Mouse (Mus musculus) hindbrain, embryonic 14.5 days (tissue): ENCODE results near the gene Adamts3. TPM values are rescaled to one million over a fixed set of nuclear protein-coding genes. Genes with fewer than 3 reads are reported as not detected.
A peak's percentile ranks its signal among the peaks of the same experiment; 100 is the strongest.

ENCODE experiments used
- ATAC-seq: fragments of 200-750 bp; cut with Nextera tagmentation; 2 replicates; pipeline ENCODE4 v1.8.0; 2017; ENCODE audit warnings: moderate number of reproducible peaks, mild to moderate bottlenecking, moderate TSS enrichment, moderate library complexity; ENCODE audit not compliant: low FRiP score
- DNase-seq: peaks from one replicate; pipeline ENCODE4 v3.0.0-alpha.2; 2015; ENCODE audit warnings: low spot score
- H3K27ac ChIP-seq: fragments of 300-500 bp; sonication (generic); 2 replicates; pipeline ENCODE4 v1.5.1; 2014; ENCODE audit warnings: mild to moderate bottlenecking, moderate library complexity
- H3K27me3 ChIP-seq: fragments of 300-500 bp; sonication (generic); 2 replicates; pipeline ENCODE4 v1.6.1; 2014; ENCODE audit warnings: mild to moderate bottlenecking, low read length, mixed read lengths; ENCODE audit not compliant: control insufficient read depth, insufficient read depth
- H3K36me3 ChIP-seq: fragments of 300-500 bp; sonication (generic); replicated peaks from 2 replicates; pipeline ENCODE4 v1.6.1; 2014; ENCODE audit not compliant: control insufficient read depth, insufficient read depth
- H3K4me1 ChIP-seq: fragments of 300-500 bp; sonication (generic); replicated peaks from 2 replicates; pipeline ENCODE4 v1.6.1; 2014; ENCODE audit warnings: antibody characterized with exemption, low read length, mixed read lengths; ENCODE audit not compliant: control insufficient read depth, insufficient read depth
- H3K4me2 ChIP-seq: fragments of 300-500 bp; sonication (generic); replicated peaks from 2 replicates; pipeline ENCODE4 v1.6.1; 2014; ENCODE audit warnings: mild to moderate bottlenecking, moderate library complexity
- H3K4me3 ChIP-seq: fragments of 300-500 bp; sonication (generic); replicated peaks from 2 replicates; pipeline ENCODE4 v1.5.1; 2014; ENCODE audit warnings: mild to moderate bottlenecking, low read length
- H3K9ac ChIP-seq: fragments of 300-500 bp; sonication (generic); 2 replicates; pipeline ENCODE4 v1.6.1; 2014
- H3K9me3 ChIP-seq: fragments of 300-500 bp; sonication (generic); 2 replicates; pipeline ENCODE4 v1.6.1; 2016; ENCODE audit warnings: low read length; ENCODE audit not compliant: control insufficient read depth
- WGBS: fragments of 180-500 bp; shearing (Covaris S2); extraction: QIAGEN DNeasy Blood & Tissue Kit; methylation state at CpG from one replicate; pipeline ENCODE4 v1.1.7; 2014; 5-methylcytosine and 5-hydroxymethylcytosine counted together
- polyA plus RNA-seq: library from polyadenylated mRNA; unstranded; fragments of >200 nt; fragmentation: Nextera tagmentation; extraction: Ambion mirVana; gene quantifications from 2 replicates; pipeline ENCODE4 v1.2.1, GENCODE M21; 2014

Gene Adamts3
- polyA plus RNA-seq, 1 experiment from 2014 or later, result 7.6 TPM

DNA sequence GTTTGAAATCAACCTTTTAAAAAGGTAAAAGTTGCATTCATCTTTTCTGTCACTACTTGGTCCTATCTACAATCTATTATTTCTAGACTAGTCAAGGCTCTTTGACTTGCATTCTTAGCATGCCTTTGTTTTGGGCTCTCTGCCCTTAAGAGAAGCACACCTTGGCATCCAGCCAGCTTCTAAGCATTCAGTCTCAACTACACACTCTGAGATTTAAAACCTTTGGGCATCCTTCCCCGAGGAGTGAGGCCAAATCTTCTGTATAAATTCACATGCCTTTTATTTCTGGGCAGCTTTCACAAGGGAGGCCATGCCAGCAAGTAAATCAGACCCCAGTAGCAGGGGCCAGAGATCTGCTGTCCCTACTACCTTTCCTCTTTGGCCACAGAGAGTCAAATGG, 178.9 kb downstream of the Adamts3 start:
- DNase-seq (peak; percentile 73), ATAC-seq (peak; percentile 56)
- no peak overlapping the region for H3K27ac ChIP-seq
- H3K4me1 ChIP-seq, result 0 out of 2 replicates have a peak, but pooled peaks cover 3% of the 10 kb centered on the region
- H3K36me3 ChIP-seq, result no peaks in the 10 kb centered on the region
- H3K4me3 ChIP-seq, result no peak overlapping the region
- no peak overlapping the region for H3K9ac ChIP-seq
- H3K9me3 ChIP-seq, result no peaks in the 10 kb centered on the region
- H3K4me2 ChIP-seq, result no peak overlapping the region
- no peaks in the 10 kb centered on the region for H3K27me3 ChIP-seq
- WGBS, result 29% methylated on average over 1 of the region's 1 CpGs

DNA sequence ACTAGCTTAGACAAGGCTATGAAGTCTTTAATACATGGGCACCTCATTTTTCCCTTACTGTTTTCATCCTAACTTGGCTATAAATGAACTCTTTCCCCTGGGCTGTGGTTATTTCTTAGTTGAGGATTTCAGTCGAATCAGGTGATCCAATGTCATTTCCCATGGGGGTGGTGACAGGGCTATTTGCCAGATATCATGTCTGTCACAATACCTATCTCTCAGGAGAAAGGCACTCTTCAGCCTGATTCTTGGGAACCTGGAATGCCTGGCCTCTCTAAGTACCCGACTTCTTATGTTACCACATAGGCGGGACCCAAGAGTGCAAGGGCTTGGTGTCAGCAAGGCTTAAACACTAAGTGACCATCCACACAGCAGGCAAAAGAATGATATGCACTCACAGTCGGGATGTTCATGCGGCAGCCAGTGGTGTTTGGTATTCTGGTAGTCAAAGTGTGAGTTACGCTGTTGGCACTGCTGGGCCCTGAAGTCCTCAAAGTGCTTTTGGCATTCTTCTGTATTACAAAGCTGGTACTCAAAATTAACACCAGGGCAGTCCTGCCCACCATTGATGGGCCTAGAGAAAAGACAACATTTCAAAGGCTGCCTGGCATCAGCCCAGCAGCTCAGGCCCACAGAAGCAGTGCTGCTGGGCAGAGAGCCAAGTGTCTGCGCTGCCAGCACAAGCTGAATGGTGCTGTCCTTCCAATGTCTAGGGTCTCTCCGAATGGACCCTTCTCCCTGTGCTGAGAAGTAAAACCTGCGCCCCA, 181.7 kb downstream of the Adamts3 start:
- H3K9me3 ChIP-seq, result no peaks in the 10 kb centered on the region
- H3K9ac ChIP-seq, result no peak overlapping the region
- 0 out of 2 replicates have a peak, but pooled peaks cover 3% of the 10 kb centered on the region for H3K4me1 ChIP-seq
- 46% methylated on average over 9 of the region's 9 CpGs for WGBS
- peak; percentile 93 for ATAC-seq
- H3K4me2 ChIP-seq, result no peak overlapping the region
- DNase-seq, result peak; percentile 86
- H3K27ac ChIP-seq, result peak overlapping the region; percentile 49; the same call in 1 of the 2 replicates
- H3K4me3 ChIP-seq, result no peak overlapping the region
- no peaks in the 10 kb centered on the region for H3K36me3 ChIP-seq
- no peaks in the 10 kb centered on the region for H3K27me3 ChIP-seq

DNA sequence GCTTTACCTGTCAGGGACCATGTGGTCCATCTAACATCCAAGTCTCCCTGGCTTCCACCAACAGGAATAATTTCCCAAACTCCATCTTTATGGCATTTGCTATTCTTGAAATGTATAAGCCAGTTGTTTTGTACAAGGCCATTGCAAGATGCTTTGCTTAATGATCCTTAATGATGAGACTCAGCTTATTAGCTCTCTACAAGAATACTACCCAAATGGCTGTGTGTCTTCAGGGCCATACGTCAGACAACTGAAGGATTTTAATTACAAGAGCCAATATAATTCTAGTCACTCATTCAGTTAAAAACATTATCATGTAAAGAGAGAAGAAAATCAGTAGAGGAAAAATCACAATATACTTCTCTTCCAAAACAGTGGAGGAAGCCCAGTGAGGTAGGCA, 195.3 kb downstream of the Adamts3 start:
- Histone ChIP-seq H3K9me3 (no peaks in the 10 kb centered on the region), H3K27ac (no peak overlapping the region), H3K36me3 (no peaks in the 10 kb centered on the region), H3K4me2 (no peak overlapping the region), H3K4me1 (no peaks in the 10 kb centered on the region), H3K27me3 (no peaks in the 10 kb centered on the region), H3K9ac (no peak overlapping the region), H3K4me3 (no peak overlapping the region)
- WGBS, result 62% methylated on average over 1 of the region's 1 CpGs
- DNase-seq (no peak), ATAC-seq (no peak)

DNA sequence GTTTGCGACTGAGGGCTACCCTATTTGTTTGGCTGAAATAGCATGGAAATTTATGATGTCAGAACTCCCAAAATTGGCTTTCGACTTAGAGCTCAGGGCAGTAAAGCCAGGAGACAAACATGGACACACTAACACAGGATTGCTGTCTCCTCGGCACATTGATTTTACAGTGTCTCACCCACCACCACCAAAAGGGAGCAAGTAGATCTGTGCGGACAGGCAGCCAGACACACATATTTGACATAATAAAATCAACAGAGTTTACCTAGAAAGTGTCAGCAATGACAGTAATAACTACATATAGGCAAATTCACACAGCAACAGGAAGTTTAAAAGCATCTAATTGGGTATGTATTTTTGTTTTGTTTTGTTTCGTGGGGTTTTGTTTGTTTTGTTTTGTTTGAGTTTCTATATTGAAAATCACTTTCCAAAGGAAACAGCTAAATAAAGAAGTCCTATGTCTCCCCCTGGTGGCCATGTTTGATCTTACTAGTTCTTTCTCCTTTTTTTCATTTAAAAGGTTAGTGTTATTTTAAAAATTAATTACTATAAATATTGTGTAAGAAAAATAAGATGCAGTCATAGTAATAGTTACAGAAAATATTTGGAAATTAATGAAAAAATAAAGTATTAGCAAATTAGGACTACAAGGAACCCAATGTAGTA, 203.1 kb downstream of the Adamts3 start:
- WGBS, result 72% methylated on average over 5 of the region's 5 CpGs
- DNase-seq, result peak; percentile 88
- H3K27ac ChIP-seq, result no peak overlapping the region

DNA sequence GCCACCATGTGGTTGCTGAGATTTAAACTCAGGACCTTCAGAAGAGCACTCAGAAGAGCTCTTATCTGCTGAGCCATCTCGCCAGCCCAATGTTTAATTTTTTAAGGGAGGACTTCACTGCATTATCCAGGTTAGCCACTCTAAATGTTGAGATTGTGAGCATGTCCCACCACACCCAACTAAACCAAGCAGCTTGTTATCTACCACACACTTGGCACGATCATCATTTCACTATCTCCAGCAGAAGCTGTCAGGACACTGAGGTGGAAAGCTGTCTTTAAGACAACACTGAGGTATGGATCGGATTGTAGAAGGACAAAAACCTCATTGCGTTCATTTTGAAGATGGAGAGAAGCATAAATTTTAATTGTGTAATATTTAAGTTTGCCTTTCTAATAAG, 205.0 kb downstream of the Adamts3 start:
- DNase-seq, result no peak
- Histone ChIP-seq H3K4me1 (no peaks in the 10 kb centered on the region), H3K4me3 (no peak overlapping the region), H3K27me3 (no peaks in the 10 kb centered on the region), H3K4me2 (no peak overlapping the region), H3K9ac (no peak overlapping the region), H3K27ac (no peak overlapping the region), H3K9me3 (no peaks in the 10 kb centered on the region), H3K36me3 (no peaks in the 10 kb centered on the region)
- ATAC-seq, result no peak
- WGBS, result 94% methylated on average over 4 of the region's 4 CpGs

More for the DNA sequence above, 203.1 kb downstream of the Adamts3 start:
- Histone ChIP-seq H3K9ac (no peak overlapping the region), H3K36me3 (no peaks in the 10 kb centered on the region), H3K9me3 (no peaks in the 10 kb centered on the region), H3K4me2 (no peak overlapping the region), H3K4me1 (no peaks in the 10 kb centered on the region), H3K27me3 (no peaks in the 10 kb centered on the region), H3K4me3 (no peak overlapping the region)
- ATAC-seq, result no peak

DNA sequence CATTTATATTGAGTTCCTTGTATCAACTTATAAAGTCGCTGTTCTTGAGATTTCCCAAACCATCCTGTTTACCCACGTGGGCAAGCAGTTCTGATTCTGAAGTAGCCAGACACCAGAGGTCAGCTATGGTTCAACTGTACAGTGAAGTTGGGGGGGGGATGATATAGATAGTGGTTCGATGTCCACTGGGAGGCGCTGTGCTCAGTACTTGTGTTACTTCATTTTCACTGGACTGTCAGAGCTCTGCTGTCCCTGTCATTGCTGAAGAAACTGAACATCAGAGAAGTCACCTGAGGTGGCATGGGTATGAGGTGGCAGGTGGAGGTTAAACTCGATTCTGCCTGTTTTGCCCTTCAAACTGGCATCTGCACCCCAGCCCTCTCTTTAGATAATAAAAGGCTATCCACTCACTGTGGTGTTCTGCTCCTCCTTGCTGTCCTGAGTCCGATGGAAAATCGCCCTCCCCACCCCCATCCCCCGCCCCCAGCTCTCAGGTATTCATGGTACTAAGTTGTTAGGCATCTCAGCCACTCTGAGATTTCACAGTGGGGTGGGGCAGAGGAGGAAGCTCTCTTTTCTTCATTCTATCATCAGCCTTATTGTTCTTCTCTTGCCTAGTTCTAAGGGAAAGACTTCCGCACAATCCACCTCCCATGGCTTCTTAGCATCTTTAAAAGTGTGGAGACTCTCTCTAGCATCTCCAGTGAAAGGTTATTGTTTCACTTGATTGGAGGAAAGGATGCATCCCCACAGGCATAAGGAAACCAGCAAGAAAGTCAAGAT, 208.9 kb downstream of the Adamts3 start:
- 81% methylated on average over 9 of the region's 9 CpGs for WGBS
- no peaks in the 10 kb centered on the region for H3K27me3 ChIP-seq
- H3K9me3 ChIP-seq, result no peaks in the 10 kb centered on the region
- DNase-seq, result no peak
- H3K4me2 ChIP-seq, result no peak overlapping the region
- no peak overlapping the region for H3K4me3 ChIP-seq
- no peaks in the 10 kb centered on the region for H3K36me3 ChIP-seq
- no peaks in the 10 kb centered on the region for H3K4me1 ChIP-seq
- H3K27ac ChIP-seq, result no peak overlapping the region
- ATAC-seq, result no peak
- no peak overlapping the region for H3K9ac ChIP-seq

DNA sequence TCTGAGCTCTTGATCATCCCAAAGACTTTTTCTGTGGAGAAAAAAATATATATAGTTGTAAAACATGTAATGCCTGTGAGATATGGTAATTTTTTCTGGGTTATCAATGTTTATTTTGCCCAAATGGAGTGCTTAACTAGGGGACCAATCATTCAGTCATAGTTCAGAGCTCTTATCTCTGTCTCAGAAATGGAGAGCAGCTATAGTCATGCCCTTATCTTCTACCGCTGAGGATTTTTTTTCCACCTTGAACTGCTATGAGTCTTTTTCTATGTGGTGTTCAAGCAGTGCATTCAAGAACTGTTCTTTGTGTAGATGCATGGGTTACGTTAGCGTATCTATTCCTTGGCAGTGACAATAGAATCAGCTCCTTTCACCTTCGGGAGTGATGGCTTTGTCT, 210.2 kb downstream of the Adamts3 start:
- WGBS, result 73% methylated on average over 4 of the region's 4 CpGs
- Histone ChIP-seq H3K4me3 (no peak overlapping the region), H3K4me2 (no peak overlapping the region), H3K4me1 (no peaks in the 10 kb centered on the region), H3K36me3 (no peaks in the 10 kb centered on the region), H3K27me3 (no peaks in the 10 kb centered on the region), H3K9ac (no peak overlapping the region), H3K9me3 (no peaks in the 10 kb centered on the region), H3K27ac (no peak overlapping the region)
- ATAC-seq (no peak), DNase-seq (no peak)

DNA sequence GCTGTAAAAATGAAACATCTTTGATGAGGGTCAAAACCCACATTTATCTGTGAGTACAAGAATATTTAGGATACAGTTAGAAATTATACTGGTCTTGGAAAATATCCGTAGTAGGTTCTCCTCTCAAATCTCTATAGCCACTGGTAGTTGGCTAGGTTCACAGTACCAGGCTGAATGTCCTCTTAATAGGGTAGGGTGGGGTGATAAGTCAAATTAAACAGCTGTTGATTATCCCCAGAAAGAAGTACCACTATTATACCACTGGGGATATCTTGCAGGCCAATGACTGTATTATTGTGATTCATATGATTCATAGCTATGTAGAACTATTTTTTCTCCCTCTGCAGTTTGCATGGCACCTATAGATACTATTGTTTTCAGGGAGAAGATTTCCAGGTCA, 228.8 kb downstream of the Adamts3 start:
- Histone ChIP-seq H3K9me3 (no peaks in the 10 kb centered on the region), H3K4me2 (no peak overlapping the region), H3K36me3 (no peaks in the 10 kb centered on the region), H3K4me1 (no peaks in the 10 kb centered on the region), H3K27ac (no peak overlapping the region), H3K27me3 (no peaks in the 10 kb centered on the region), H3K9ac (no peak overlapping the region), H3K4me3 (no peak overlapping the region)
- no peak for DNase-seq
- 88% methylated on average over 1 of the region's 1 CpGs for whole genome bisulfite sequencing
- no peak for ATAC-seq

DNA sequence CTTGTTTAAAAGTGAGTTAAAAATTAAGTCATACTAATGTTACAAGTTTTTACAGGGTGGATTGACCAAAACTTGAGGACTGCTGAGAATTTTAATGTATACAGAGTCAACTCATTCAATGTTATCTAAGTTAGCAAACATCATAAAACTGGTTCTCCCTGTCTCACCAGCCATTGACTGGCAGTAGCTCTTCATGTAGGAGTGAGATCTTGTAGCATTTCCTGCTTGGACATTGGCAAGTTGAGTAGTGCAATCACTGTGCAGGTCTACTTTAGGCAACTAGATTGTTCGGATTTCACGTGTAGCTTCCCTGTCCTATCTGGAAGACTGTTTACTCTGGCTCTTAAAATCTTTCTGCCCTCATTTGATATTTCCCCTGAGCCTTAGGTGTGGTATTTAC, 229.3 kb downstream of the Adamts3 start:
- H3K27ac ChIP-seq, result no peak overlapping the region
- 86% methylated on average over 2 of the region's 2 CpGs for WGBS
- DNase-seq (no peak), ATAC-seq (no peak)
- H3K4me2 ChIP-seq, result no peak overlapping the region
- H3K9ac ChIP-seq, result no peak overlapping the region
- no peaks in the 10 kb centered on the region for H3K4me1 ChIP-seq
- H3K27me3 ChIP-seq, result no peaks in the 10 kb centered on the region
- no peaks in the 10 kb centered on the region for H3K9me3 ChIP-seq
- no peaks in the 10 kb centered on the region for H3K36me3 ChIP-seq
- no peak overlapping the region for H3K4me3 ChIP-seq
